Mouse (Mus musculus) splenic B cell, adult 2 months (primary cell): ENCODE results near the gene Olfr159.
"Not testable (repeated sequence)": the region's sequence is repeated elsewhere in the genome, so short reads cannot be mapped to it uniquely, and the experiment has no call there.

Source experiments
- DNase-seq: peaks from one replicate; pipeline ENCODE4 v3.0.0-alpha.2; 2011; ENCODE audit warnings: low read depth, low spot score
- H3K27me3 ChIP-seq: 2 replicates; pipeline ENCODE4 v1.6.1; 2012; ENCODE audit warnings: mild to moderate bottlenecking, low read length, moderate library complexity, mixed read lengths; ENCODE audit not compliant: control insufficient read depth, poor library complexity, insufficient read depth, severe bottlenecking
- H3K36me3 ChIP-seq: 2 replicates; pipeline ENCODE4 v1.6.1; 2012; ENCODE audit warnings: mild to moderate bottlenecking, low read length, moderate library complexity, mixed read lengths; ENCODE audit not compliant: control insufficient read depth, poor library complexity, insufficient read depth, severe bottlenecking

Olfr159 gene

GRCm38 (mm10) chr4:43770909-43771308 is at the start of gene Olfr159:
Gene Olfr159, minus strand, starts transcription at chr4:43771009.
- H3K27me3 ChIP-seq = no peaks in the 10 kb centered on the region; the same call in 1 of the 2 replicates
- H3K36me3 ChIP-seq = no peaks in the 10 kb centered on the region
- DNase-seq = no peak

- DNase-seq = no peak
- H3K27me3 ChIP-seq = no peaks in the 10 kb centered on the region; the same call in 1 of the 2 replicates
Measured at GRCm38 (mm10) chr4:43798936-43799335, 28.1 kb upstream of the Olfr159 start.

GRCm38 (mm10) chr4:43795844-43796243 is 25.0 kb upstream of the Olfr159 start:
- H3K36me3 ChIP-seq, DNase-seq, H3K27me3 ChIP-seq: not testable (repeated sequence)

More at GRCm38 (mm10) chr4:43798936-43799335, 28.1 kb upstream of the Olfr159 start:
- H3K36me3 ChIP-seq = no peaks in the 10 kb centered on the region

GRCm38 (mm10) chr4:43795296-43795695 is 24.5 kb upstream of the Olfr159 start:
- no peaks in the 10 kb centered on the region; the same call in 1 of the 2 replicates for H3K27me3 ChIP-seq
- DNase-seq = no peak
- no peaks in the 10 kb centered on the region for H3K36me3 ChIP-seq

GRCm38 (mm10) chr4:43772304-43772703 is 1.5 kb upstream of the Olfr159 start:
- DNase-seq = no peak
- Histone ChIP-seq H3K27me3 (no peaks in the 10 kb centered on the region; the same call in 1 of the 2 replicates), H3K36me3 (no peaks in the 10 kb centered on the region)

GRCm38 (mm10) chr4:43771626-43772025 is 817 bp upstream of the Olfr159 start:
- H3K27me3 ChIP-seq = no peaks in the 10 kb centered on the region; the same call in 1 of the 2 replicates
- no peaks in the 10 kb centered on the region for H3K36me3 ChIP-seq
- DNase-seq = no peak

- DNase-seq = no peak
- no peaks in the 10 kb centered on the region; the same call in 1 of the 2 replicates for H3K27me3 ChIP-seq
- no peaks in the 10 kb centered on the region for H3K36me3 ChIP-seq
Measured at GRCm38 (mm10) chr4:43769374-43769773, 1.4 kb downstream of the Olfr159 start.

GRCm38 (mm10) chr4:43768341-43768740 is 2.5 kb downstream of the Olfr159 start:
- Histone ChIP-seq H3K27me3 (no peaks in the 10 kb centered on the region; the same call in 1 of the 2 replicates), H3K36me3 (no peaks in the 10 kb centered on the region)
- no peak for DNase-seq

- peak; percentile 51 for DNase-seq
- Histone ChIP-seq H3K27me3 (no peaks in the 10 kb centered on the region), H3K36me3 (no peaks in the 10 kb centered on the region)
Measured at GRCm38 (mm10) chr4:43763410-43763809, 7.4 kb downstream of the Olfr159 start.

GRCm38 (mm10) chr4:43761336-43761735 is 9.5 kb downstream of the Olfr159 start:
- H3K36me3 ChIP-seq = no peaks in the 10 kb centered on the region
- DNase-seq = no peak
- H3K27me3 ChIP-seq = no peaks in the 10 kb centered on the region

- Histone ChIP-seq H3K36me3 (no peaks in the 10 kb centered on the region), H3K27me3 (no peaks in the 10 kb centered on the region)
- peak; percentile 13 for DNase-seq
Measured at GRCm38 (mm10) chr4:43760460-43760859, 10.3 kb downstream of the Olfr159 start.

- H3K27me3 ChIP-seq = no peaks in the 10 kb centered on the region
- no peaks in the 10 kb centered on the region for H3K36me3 ChIP-seq
- DNase-seq = no peak
Measured at GRCm38 (mm10) chr4:43759571-43760418, 11.0 kb downstream of the Olfr159 start.

- H3K36me3 ChIP-seq = no peaks in the 10 kb centered on the region
- no peak for DNase-seq
- no peaks in the 10 kb centered on the region for H3K27me3 ChIP-seq
Measured at GRCm38 (mm10) chr4:43757213-43757612, 13.6 kb downstream of the Olfr159 start.

GRCm38 (mm10) chr4:43745187-43745586 is 25.6 kb downstream of the Olfr159 start:
- no peaks in the 10 kb centered on the region for H3K27me3 ChIP-seq

GRCm38 (mm10) chr4:43743099-43743498 is 27.7 kb downstream of the Olfr159 start:
- no peak for DNase-seq
- H3K36me3 ChIP-seq = no peaks in the 10 kb centered on the region
- H3K27me3 ChIP-seq = no peaks in the 10 kb centered on the region

More at GRCm38 (mm10) chr4:43745187-43745586, 25.6 kb downstream of the Olfr159 start:
- DNase-seq = peak; percentile 26
- no peaks in the 10 kb centered on the region for H3K36me3 ChIP-seq
